Comparison of ENCODE assay signal across 21 mouse cellular contexts in genomic region chr13:46391654-46392053, GRCm38 (mm10). TPM values are rescaled to one million over a fixed set of nuclear protein-coding genes. Genes with fewer than 3 reads are reported as not detected.
A peak's percentile ranks its signal among the peaks of the same experiment; 100 is the strongest.
DNase-seq lines count a peak whose midpoint lies in the region; ATAC-seq lines count a peak whose summit lies in the region.
"Had no signal": no experiment of that assay in that cellular context is flagged by ENCODE, and none has a peak within 500 bp of the region (broad histone marks: within the 10 kb centered on the region; RNA-seq: fewer than 3 reads in every experiment).

No protein-coding gene starts in this region.

- intact Hi-C loops in heart, postnatal 25 days (cut with DNase I) = no loop called here

- peak; percentile 85; the same call in 1 of the 2 replicates for ATAC-seq in frontal cortex, adult (ENCODE audit: low TSS enrichment)
- ATAC-seq: forebrain, embryonic 14.5 days; Patski had no signal

- DNase-seq in frontal cortex, postnatal 10 days (ENCODE audit: low spot score in 2 of 2) = no peak
- peak; percentile 30 for DNase-seq in layer of hippocampus, adult 9-10 months (ENCODE audit: low spot score)
- DNase-seq in layer of hippocampus, adult 8-10 months (ENCODE audit: low spot score in 2 of 2) = no peak
- peak; percentile 58 for DNase-seq in brain, adult 2 months (ENCODE audit: low read depth, low spot score)
- no peak for DNase-seq in heart, postnatal 25 days (ENCODE audit: low spot score)
- DNase-seq: adrenal gland, postnatal 10 days; adrenal gland, postnatal 36 days; B cell, adult 2 months; cerebellum, adult 11 months; cerebellum, adult 2 months; cerebellum, adult 9-11 months; cerebellum, postnatal 25 days; gastrocnemius, postnatal 25 days; heart, adult 18-20 months; heart, postnatal 10 days; heart, postnatal 4 days had no signal

RNA-seq across cellular contexts. Expression of gene Rbm24, which starts 26.6 kb away (rescaled TPM):
- 10 to 100 TPM; 17.8 to 22.7 (median 18.5) TPM for total RNA-seq in layer of hippocampus, adult 8-10 months (2022)
- 100 to 1,000 TPM; 188 to 202 TPM for total RNA-seq in heart, postnatal 25 days (2021)
- total RNA-seq: CH12.LX; common myeloid progenitor, adult 5-6 weeks had no signal

Comparison
In these comparisons a context has a peak if more than half of its experiments do, and no peak if none do; other contexts are left out.
1. DNase-seq: peak in layer of hippocampus, adult 9-10 months (single experiment) and brain, adult 2 months (single experiment); none in frontal cortex, postnatal 10 days (0 of 2), layer of hippocampus, adult 8-10 months (0 of 2) and heart, postnatal 25 days (single experiment).
2. RNA of gene Rbm24, which starts 26.6 kb away (total RNA-seq): 188 to 202 TPM in heart, postnatal 25 days; 17.8 to 22.7 TPM in layer of hippocampus, adult 8-10 months; every median in the first group is over 4 times any median in the second.